Mouse (Mus musculus) naive thymus-derived CD4-positive, alpha-beta T cell, adult 5 months (primary cell): ENCODE measurements around the gene Klhdc7a. TPM values are rescaled to one million over a fixed set of nuclear protein-coding genes. Genes with fewer than 3 reads are reported as not detected.

ENCODE experiments used
- polyA plus RNA-seq: library from polyadenylated mRNA; unstranded; fragments of 100-300 nt; shearing (Covaris generic); gene quantifications from one replicate; pipeline ENCODE4 v1.2.1, GENCODE M21; 2017

The Klhdc7a gene
- polyA plus RNA-seq = not detected

GRCm38 (mm10) chr4:139967922-139968321 lies at the start of gene Klhdc7a:
Klhdc7a (minus strand) TSS chr4:139968026.

Other genes starting within 250 kb of the Klhdc7a start
- gene Pax7, start 134.5 kb downstream of the Klhdc7a start, polyA plus RNA-seq = not detected